Mouse (Mus musculus) thymus, adult 18-20 months (tissue): Measurements from ENCODE around the gene Unc13a.

Experiments
- DNase-seq, 2 experiments: peaks; one replicate each; pipeline ENCODE4 v3.0.0; 2022; ENCODE audit warnings: mixed read lengths in 2 of 2

Unc13a gene

GRCm38 (mm10) chr8:71686143-71686734 is 14.7 kb upstream of the Unc13a start:
- DNase-seq = no peak

DNA sequence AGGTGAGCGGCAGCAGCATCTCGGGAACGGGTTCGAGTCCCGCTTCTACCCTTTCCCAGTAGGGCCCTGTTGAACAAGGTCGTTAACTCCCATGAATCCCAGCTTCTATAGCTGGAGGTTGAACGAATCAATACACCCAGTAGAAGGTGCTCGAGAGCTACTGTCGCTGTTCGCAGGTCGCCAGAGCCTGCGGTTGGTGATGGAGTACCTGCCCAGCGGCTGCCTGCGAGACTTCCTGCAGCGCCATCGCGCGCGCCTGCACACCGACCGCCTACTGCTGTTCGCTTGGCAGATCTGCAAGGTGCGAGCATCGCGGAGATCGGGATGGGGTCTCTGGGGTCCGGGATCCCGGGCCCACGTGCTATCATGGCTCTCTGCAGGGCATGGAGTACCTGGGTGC is 14.0 kb upstream of the Unc13a start:
- no peak for DNase-seq

- DNase-seq = no peak
These were observed 13.1 kb upstream of the Unc13a start for GRCm38 (mm10) chr8:71684701-71685100.

GRCm38 (mm10) chr8:71682832-71683231 is 11.3 kb upstream of the Unc13a start:
- no peak for DNase-seq

DNA sequence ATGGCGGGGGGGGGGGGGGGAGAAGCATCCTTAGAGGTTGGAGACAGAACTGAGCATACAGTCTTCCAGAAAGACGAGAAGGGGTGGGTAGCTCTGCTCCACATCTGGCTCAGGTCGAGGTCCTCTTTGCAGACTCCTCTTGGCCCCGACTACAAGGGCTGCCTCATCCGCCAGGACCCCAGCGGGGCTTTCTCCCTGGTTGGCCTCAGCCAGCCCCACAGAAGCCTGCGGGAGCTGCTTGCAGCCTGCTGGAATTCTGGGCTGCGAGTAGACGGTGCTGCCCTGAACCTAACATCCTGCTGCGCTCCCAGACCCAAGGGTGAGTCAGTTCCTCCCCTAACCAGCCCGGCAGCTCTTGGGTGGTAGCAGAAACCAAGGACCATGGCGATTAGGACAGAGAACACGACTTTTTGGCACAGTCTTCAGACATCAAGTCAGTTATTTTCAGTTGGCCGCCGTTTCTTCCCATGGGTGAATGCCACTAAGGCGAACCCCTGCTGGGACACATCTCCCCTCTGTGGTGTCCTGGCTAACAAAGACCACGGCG is 9.9 kb upstream of the Unc13a start:
- DNase-seq = no peak

- no peak for DNase-seq
These were observed 8.9 kb upstream of the Unc13a start for GRCm38 (mm10) chr8:71680471-71680870.

DNA sequence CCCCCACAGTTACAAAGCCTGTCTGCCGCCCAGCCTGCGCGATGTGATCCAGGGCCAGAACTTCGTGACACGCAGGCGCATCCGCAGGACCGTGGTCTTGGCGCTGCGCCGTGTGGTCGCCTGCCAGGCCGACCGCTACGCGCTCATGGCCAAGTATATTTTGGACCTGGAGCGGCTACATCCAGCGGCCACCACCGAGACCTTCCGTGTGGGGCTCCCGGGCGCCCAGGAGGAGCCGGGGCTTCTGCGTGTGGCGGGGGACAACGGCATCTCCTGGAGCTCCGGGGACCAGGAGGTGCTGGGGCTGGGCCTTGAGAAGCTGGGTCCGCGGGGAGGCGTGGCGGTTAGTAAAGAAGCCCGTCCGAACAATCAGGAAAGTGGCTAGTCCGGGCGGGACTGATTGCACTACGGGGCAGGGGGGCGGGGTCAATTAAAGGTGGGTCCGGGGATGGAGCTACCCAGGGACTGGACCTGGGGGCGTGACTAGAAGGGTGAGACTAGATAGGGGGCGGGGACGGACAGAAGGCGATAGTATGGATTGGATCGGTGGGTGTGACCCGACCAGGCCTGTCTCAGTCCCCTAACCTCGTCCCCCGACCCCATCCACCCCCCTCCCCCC is 8.1 kb upstream of the Unc13a start:
- DNase-seq = no peak

- no peak for DNase-seq
These were observed 7.6 kb upstream of the Unc13a start for GRCm38 (mm10) chr8:71679116-71679515.

GRCm38 (mm10) chr8:71678216-71678615 is 6.7 kb upstream of the Unc13a start:
- DNase-seq = no peak

- DNase-seq = no peak
These were observed 6.0 kb upstream of the Unc13a start for GRCm38 (mm10) chr8:71677555-71677954.

DNA sequence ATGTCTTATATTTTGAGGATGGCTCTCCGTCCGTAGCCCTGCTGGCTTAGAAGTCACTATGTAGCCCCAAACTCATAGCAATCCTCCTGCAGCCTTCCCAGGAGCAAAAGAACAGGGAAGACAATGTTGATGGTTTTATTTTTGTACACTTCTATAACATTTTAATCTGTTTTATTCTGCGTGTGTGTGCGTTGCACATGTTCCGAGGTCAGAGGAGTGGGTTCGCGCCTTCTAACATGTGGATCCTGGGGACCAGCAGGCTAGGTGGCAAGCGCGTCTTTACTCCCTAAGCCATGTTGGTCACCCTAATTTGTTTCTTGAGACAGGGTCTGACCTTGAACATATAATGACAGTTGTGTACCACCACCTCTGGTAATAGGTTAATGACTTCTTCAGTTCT is 5.2 kb upstream of the Unc13a start:
- no peak for DNase-seq

GRCm38 (mm10) chr8:71676020-71676741 is 4.6 kb upstream of the Unc13a start, which contains the start of gene Jak3:
Gene Jak3, plus strand, starts transcription at chr8:71676296.
- DNase-seq = peak; percentile 51 to 66

DNA sequence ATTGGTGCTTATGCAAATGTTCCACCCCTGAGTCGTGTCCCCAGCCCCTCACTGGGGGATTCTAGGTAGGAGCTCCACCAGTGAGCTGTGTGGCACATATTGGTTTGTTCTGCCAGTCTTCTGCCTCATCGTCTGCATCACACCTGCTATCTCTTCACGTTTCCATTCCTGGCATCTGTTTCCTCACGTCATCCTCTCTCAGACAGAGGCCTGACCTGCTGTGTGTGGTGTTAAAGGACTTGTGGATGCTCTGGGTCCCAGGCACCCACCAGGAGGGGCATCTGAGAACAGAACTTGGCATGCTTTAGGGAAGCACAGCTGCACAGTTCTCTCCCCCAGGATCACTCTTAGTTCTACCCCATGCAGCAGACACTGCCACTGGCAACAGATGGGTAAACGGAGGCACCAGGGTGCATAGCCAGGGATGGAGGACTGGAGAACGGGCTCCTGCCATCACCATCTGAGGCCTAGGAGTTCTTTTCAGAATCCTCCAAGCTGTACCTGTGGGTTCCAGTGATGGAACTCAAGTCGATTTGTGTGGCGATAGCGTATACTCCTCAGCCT is 4.0 kb upstream of the Unc13a start:
- no peak for DNase-seq

DNA sequence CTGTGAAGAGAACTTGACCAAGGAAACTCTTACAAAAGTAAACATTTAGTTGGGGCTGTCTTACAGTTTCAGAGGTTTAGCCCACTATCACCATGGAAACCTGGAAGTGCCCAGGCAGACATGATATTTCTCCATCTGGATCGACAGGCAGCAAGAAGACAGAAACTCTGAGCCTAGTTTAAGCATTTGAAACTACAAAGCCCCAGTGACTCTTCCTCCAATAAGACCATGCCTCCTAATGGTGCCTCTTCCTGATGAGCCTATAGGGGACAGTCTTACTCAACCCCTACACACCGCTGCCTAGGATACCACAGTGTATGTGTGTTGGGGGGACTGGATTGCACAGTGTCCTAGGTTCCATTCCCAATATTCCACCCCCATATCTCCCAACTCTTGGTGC is 2.5 kb upstream of the Unc13a start:
- DNase-seq = no peak

- no peak for DNase-seq
These were observed 695 bp upstream of the Unc13a start for GRCm38 (mm10) chr8:71672168-71672735.

DNA sequence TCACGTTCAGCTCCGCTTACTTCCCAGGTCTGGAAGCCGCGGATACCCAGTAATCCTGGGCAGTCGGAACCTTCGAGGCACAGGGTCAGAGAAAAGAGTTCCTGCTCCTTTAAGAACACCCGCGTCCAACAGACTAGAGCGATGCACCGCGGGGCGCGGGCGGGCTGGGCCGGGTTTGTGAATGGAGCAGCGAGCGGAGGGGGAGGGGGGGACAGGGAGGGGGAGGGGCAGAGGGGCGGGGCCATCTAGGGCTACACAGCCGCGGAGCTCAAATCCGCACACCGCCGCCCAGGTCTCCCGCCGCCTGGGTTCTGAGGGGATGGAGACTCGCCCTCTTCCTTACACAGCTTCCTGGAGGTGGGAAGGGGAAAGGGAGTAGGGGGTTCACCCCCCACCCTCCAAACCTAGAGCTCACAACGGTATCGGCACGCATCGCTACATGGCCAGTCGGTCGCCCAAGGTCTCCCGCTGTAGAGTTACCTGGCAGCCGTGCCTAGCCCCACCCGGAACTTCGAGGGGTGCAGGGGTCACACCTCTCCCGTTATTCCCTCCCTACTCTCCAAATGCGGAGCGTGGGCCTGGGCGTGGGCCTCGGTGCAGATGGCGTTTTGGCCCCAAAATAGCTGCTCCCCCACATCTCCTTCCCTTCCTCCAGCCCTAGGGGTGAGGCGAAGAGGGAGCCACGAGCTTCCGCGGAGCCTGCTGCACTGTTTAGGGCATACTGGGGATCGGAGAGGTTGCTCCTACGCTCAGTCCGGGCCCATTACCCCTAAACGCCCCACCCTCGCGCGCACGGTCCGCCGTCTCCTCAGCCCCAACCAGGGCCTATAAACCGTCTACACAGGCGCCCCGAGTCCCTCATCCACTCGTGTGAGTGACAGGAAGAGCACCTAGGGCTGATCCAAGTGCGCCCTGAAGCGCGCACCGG is 672 bp downstream of the Unc13a start:
- DNase-seq = no peak

DNA sequence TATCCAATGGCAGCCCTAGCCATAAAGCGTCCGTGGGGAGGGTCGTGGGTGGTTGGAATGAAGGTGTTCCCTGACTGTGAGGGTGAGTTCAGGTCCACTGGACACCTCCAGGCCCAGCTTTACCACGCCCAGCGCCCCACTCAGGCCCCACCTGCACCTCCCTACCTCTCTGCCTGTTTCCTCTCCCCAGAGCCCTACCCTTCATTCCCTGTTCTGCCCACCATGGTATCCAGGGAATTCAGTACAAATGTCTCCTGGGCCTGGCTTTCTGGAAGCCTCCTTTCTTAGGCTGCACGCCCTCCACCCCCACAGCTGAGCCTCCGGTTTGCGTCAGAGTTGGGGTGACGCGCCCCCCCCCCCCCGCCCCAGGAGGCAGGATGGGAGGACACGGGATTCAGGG is 1.4 kb downstream of the Unc13a start:
- no peak for DNase-seq

GRCm38 (mm10) chr8:71668220-71668975 is 3.2 kb downstream of the Unc13a start:
- peak in 1 of 2 experiments; percentile 39 for DNase-seq

- no peak for DNase-seq
These were observed 4.3 kb downstream of the Unc13a start for GRCm38 (mm10) chr8:71667256-71667655.

DNA sequence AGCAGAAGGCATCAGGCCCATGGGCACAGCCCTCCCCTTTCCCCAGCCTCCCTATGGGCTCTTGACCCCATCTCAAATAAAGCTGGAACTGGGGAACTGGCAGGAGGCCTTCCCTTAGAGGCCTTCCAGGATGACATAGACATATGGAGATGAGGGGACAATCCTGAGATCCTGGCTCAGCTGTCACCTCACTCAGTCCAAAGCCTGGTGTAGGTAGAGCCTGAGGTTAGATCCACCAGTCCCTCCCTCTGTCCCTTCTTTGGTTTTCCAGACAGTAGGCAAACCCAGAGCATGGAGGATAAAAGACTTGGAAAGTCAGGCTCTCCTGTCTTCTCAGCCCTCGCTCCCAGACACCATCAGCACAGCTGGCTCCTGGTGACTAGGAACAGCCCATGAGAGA is 4.7 kb downstream of the Unc13a start:
- no peak for DNase-seq
